Mouse (Mus musculus): Measurements from ENCODE around the gene Sipa1l1. TPM values are rescaled to one million over a fixed set of nuclear protein-coding genes. Genes with fewer than 3 reads are reported as not detected.

Gene Sipa1l1
- total RNA-seq, 2 experiments from 2014 or later: 8.7 to 10.3 TPM

DNA sequence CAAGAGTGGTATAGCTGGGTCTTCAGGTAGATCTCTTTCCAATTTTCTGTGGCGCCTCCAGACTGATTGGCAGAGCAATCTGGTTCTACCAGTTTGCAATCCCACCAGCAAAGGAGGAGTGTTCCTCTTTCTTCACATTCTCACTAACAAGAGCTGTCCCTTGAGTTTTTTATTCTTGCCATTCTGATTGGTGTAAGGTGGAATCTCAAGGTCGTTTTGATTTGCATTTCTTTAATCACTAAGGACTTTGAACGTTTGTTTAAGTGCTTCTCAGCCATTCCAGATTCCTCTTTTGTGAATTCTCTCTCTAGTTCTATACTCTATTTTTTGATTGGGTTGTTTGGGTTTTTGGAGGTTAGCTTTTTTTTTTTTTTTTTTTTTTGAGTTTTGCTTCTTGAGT lies 151.1 kb downstream of the Sipa1l1 start:
- intact Hi-C loops (cut with DNase I): no loop called here
- DNase-seq (ENCODE audit: low spot score): no peak

DNA sequence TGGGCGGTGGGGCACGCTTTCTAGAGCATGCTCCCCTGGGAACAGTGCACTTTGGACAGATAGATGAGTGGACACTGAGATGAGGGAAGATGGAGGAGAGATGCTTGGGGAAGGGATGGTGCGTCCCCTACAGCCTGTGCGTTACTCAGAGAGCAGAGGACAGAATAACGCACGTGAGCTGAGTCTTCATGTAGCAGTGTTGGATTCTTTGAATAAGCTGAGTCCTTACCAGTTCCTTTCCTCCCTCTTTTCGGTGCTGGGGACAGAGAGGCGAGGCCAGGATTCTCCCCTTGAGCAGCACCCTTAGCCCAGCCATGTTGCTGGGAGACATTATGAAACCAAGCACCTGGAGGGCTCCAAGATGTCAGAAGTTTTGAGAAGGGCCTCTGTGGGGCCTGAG lies 152.3 kb downstream of the Sipa1l1 start:
- DNase-seq (ENCODE audit: low spot score): no peak
- intact Hi-C loops (cut with DNase I): no loop called here

DNA sequence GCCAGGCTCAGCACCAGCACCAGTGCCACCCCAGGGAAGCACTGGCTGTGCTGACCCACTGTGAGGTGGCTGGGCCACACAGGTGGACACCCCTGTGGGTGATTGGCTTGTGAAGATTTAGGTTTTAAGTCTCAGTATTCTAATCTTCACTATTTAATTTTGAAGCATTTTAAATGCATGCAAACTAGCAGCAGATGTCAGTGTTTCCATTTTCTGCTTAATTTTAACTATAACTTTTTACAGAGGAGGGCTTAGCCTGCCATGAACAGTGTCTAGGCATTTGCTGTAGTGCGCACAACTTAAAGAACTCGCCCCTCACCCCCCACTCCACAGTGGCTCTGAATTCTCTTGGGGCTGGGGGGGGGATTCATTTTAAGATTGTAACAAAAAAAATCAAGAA lies 152.7 kb downstream of the Sipa1l1 start:
- no peak for DNase-seq (ENCODE audit: low spot score)
- intact Hi-C loops (cut with DNase I): no loop called here

DNA sequence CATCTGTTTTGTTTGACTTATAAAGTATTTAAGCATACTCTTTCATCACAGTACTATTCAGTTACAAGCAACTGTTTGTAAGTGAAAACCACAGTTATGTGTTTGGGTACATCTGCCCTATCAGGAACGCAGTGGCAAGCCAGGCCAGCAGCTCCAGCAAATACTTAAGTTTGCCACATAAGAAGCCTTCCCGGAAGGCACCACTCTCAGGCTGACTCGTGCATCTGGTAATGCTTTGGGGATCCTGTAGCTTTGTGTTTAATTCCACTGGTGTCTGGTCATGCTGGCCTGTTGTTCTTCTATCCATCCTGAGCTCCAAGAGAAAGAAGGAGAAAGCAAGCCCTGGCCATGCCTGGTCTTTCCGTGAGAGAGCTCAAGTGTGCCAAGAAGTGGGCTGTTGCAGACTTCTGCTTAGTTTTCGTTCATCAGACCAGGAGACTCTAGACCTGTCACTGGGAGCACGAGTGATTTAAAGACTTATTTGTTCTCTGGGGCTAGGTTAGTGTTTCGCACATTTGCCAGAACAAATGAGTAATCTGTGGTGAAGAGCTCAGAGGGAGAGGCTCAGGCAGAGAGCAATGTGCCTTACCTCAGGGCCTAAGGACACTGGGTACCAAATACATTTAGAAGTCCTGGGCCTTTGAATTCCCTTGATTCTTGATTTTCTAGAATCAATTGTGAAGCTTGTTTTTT lies 153.8 kb downstream of the Sipa1l1 start:
- intact Hi-C loops (cut with DNase I): no loop called here

DNA sequence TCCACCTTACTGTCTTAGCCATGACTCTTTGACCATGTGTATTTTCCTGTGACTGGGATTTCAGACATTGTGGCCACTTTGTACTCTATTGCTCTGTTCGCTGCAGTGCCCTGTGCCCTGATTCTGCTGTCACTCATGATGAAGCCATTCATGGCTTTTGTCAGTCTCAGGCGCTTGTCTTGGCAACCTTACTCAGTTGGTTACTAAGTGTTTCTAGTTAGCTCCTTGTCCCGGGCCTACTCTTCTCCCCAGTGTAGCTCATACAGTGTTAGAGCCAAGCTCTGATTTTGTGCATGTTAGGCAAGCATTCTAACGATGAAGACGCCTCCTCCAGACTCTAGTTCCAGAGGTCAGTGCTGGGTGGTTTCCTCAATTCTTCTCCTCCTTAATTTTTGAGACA lies 155.5 kb downstream of the Sipa1l1 start:
- intact Hi-C loops (cut with DNase I): no loop called here
- no peak for DNase-seq (ENCODE audit: low spot score)

More for the DNA sequence above, 153.8 kb downstream of the Sipa1l1 start:
- no peak for DNase-seq (ENCODE audit: low spot score)

DNA sequence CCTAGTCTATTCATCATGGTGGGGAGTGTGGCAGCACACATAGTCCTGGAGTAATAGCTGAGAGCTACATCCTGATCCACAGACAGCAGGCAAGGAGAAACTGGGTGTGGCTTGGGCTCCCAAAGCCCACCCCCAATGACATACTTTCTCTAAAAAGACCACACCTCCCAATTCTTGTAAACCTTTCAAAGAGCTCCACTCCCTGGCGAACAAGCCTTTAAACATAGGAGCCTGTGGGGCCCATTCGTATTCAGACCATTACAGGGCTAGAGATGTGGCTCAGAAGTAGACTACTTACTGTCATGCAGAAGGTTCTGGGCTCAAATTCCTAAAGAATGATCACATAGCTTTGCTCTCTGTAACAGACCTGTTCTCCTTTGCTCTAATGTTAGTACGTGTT lies 156.4 kb downstream of the Sipa1l1 start:
- no peak for DNase-seq (ENCODE audit: low spot score)
- intact Hi-C loops (cut with DNase I): no loop called here

DNA sequence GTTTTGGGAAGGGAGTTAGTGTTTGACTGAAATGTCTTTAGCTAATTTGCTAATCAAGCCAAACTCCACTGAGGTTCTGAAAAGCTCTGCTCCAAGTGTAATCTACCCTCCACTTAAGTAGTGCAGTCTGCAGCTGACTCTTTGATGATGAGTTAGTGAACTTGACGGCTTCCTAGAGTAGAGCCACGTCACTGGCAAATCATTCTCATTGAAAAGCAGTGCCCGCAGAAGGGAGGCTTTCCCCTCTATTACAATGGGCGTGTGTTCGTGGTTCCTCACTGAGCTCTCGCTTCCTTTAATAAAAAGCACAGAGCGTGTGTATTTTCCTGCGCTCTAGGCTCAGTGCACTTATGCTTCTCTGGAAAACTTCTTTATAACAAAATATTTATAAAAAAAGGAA lies 157.3 kb downstream of the Sipa1l1 start:
- DNase-seq (ENCODE audit: low spot score): no peak
- intact Hi-C loops (cut with DNase I): no loop called here

DNA sequence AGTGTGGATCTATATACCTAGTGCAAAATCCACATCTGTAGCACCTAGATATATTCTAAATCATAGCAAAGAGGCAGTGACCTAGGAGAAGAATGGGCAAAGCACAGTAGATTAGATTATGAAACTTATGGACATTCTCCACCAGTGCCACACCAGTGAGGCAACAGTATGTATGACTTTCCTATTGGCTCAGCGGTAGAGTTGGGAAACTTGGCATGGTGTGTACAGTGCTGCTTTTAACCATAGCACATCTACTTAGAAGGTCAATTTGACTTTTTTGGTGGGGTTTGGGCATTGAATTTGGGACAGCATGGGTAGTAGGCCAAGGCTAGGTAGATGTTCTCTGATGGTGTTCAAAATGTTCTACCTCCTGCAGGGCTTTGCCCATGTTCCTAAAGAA lies 159.0 kb downstream of the Sipa1l1 start:
- intact Hi-C loops (cut with DNase I): no loop called here
- no peak for DNase-seq (ENCODE audit: low spot score)

DNA sequence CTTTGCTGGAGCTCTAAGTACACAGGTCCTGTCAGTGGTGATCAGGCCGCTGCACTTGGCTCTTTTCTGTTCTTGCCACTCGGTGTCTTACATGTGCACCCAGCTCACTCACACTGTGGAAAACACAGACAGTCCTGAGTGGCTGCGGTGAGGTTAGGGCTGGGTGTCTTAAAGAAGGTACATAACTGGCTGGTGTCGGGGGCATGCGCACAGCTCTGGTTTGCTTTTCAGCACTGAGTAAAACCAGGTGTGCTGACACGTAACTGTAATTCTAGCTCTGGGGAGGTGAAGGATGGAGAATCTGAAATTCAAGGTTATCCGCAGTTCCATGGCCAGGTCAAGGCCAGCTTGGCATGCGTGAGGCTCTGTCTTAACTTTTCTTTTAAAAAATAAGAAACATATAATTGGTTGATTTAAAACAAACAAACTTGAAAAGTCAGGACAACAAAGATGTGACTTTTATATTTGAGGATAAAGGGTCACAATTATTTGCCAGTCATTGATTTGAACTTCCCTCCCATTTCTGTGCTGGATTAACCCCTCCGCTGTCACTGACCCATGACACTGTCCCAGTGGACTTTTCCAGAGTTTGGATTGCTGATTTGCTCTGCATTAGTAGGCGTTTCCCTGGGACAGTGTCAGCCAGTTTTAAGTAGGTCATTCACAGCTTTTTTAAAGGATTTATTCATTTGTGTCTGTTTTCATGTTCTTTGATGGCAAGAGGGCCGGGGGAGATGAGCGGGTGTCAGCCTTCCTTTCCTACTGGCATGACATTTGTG lies 163.9 kb downstream of the Sipa1l1 start:
- intact Hi-C loops (cut with DNase I): no loop called here
- no peak for DNase-seq (ENCODE audit: low spot score)

DNA sequence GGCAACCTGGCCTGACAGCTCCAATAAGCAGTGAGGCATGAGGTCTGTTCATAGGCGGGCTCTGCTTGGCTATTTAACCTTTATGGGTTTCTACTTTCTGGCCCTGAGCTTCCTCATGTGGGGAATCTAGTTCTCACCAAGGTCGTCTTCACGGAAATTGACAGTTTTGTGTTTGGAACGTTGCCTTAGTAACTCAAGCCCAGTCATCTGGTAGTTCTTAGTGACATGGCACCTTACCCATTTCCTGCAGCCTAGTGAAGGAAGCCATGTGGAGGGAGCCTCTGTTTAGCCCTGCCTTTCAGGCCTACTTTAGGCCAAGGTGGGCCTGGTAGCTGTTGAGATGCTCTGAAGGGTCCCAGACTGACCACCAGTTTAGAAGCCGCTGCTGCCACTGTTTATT lies 164.9 kb downstream of the Sipa1l1 start:
- intact Hi-C loops (cut with DNase I): no loop called here
- no peak for DNase-seq (ENCODE audit: low spot score)

DNA sequence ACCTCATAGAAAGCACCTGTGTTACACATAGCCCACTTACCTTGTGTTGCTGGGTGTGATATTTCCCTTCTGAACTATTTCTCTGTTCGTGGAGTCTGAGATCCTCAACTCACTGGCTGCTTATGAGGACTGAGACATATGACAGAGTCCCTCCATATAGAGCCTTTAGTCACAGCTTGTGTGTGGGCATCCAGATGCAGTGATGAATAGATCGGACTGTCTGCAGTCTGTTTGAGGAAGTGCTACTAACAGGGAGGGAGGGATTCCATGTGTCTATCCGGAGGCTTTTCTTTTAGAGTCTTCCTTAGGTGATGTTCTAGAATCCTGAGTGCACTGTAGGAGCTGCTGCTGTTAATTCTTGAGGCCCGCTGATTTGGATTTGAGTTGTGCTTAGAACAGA lies 165.4 kb downstream of the Sipa1l1 start:
- intact Hi-C loops (cut with DNase I): no loop called here
- DNase-seq (ENCODE audit: low spot score): no peak

DNA sequence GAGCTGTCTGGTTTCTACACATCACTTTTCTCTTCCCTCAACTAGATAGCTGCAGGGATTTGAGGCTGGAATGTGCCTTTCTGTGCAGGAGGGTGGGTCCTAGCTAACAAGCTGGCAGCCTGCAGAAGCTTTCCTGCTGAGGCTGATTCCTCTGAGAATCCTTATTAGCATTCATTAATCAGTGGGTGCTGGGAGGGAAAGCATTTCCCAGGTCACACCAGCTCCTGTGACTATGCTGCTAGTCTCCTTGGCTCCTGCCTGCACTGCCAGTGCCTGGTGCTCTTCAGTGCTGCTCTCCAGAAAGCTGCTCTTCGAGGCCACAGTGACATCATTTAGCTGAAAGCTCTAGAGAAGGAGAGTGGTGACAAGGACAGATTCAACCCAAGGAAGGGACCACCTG lies 166.0 kb downstream of the Sipa1l1 start:
- DNase-seq (ENCODE audit: low spot score): no peak
- intact Hi-C loops (cut with DNase I): no loop called here

DNA sequence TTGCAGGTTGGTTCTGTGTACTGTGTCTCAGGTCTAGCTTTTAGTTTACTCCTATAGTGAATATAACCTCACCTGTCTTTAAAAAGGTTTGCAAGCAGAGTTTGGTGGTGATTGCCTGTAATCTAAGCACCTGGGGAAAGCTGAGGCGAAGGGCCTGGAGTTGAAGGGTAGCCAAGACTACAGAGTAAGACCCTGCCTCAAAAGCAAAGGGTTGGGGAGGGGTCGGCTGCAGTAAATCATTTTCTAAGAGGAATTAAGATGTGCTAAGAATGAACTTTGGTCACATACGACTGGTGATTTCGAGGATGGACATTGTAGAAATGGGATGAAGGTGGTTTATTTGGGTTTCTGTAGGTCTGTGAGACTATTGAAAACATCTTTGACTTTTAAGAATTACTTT lies 169.4 kb downstream of the Sipa1l1 start:
- intact Hi-C loops (cut with DNase I): no loop called here

DNA sequence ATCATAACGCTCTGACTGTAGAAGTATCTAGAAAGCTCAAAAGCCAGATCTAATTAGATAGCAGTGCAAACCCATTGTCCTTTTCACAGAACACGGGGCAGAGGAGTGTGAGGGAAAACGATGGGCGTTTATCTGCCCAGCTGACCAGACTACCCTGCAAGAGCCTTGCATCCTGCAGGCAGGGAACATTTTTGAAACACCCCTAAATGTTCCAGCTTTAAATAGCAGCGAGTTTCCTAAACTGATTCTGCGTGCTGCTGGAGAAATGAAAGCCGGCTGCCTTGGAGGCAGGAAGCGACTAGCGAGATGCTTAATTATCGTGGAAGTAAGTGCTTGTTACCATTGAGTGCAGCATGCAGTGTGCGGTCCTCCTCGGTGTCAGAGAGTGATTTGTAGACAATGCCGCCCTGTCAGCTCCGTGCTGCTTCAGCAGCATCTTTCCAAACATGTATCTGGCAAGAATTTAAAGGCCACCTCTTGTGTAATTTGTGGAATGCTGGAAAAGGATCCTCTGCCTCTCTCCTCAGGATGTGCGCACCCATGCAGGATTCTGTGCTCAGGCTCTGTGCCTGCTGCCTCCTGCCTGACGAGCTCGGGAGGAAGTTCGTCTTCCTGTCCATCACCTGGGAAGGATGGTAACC lies 170.2 kb downstream of the Sipa1l1 start:
- intact Hi-C loops (cut with DNase I): no loop called here
- no peak for DNase-seq (ENCODE audit: low spot score)

More for the DNA sequence above, 169.4 kb downstream of the Sipa1l1 start:
- DNase-seq (ENCODE audit: low spot score): no peak

DNA sequence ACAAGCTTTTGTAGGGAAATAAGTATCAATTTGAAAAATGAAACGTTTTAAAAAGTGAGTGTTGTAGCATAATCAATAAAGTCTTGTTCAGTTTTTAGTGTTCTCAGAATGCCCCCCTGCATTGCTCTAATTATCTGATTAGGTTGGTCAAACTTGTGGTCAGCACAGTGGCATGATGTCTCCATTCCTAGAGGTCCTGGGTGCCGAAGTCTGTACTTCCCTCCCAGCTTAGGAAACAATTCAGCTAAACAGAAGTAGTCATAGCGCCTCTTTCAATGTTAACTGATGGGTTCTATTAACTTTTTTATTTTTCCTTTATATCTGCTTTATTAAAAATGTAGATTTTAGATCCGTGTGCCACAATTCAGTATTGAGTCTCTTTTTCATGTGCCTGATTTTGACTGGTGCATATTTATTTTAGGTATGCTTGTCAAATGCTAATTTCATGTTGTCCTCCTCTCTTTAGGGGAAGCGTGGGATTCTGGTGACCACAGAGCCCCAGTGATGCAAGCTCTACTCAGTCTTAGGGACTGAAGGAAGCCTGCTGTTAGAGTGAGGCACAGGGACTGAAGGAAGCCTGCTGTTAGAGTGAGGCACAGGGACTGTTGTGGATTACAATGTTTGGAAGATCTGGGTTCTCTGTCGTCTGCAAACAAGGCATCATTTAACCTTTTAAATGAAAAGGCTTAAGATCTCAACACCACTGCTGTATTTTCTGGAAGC lies 171.2 kb downstream of the Sipa1l1 start:
- intact Hi-C loops (cut with DNase I): no loop called here
- DNase-seq (ENCODE audit: low spot score): no peak

DNA sequence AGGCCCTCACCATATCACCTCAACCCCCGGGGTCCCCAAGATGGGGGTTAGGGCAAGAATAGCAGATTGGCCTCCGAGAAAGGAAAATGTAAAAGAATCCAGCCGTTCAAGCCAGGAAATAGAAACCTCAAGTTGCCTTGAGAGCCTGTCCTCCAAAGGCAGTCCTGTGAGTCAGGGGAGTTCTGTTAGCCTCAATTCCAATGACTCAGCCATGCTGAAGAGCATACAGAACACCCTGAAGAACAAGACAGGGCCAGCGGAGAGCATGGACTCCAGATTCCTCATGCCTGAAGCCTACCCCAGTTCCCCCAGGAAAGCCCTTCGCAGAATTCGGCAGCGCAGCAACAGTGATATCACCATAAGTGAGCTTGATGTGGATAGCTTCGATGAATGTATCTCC lies 172.1 kb downstream of the Sipa1l1 start:
- intact Hi-C loops (cut with DNase I): no loop called here
- DNase-seq (ENCODE audit: low spot score): no peak

DNA sequence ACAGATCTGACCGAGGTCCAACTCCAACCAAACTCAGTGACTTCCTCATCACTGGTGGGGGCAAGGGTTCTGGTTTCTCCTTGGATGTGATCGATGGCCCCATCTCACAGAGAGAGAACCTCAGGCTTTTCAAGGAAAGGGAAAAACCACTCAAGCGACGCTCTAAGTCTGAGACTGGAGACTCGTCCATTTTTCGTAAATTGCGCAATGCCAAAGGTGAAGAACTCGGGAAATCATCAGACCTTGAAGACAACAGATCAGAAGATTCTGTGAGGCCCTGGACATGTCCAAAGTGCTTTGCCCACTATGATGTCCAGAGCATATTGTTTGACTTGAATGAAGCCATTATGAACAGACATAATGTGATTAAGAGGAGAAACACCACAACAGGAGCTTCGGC lies 172.6 kb downstream of the Sipa1l1 start:
- DNase-seq (ENCODE audit: low spot score): no peak
- intact Hi-C loops (cut with DNase I): no loop called here

DNA sequence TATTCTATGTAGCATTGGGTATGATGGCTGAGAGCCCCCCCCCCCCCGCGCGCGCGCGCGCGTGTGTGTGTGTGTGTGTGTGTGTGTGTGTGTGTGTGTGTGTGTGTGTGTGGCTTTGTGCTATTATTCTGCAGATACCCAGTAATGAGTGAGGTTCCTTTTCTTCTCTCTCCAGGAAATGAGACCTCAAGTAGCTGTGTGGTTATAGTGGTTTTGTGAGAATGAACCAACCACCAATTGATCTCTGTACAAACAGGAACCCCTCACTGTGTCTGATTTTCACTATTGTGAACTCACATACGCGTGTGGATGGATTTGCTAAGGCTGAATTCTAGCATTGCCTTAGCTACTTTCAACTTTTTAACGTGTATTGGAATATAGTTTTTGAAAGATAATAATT lies 181.0 kb downstream of the Sipa1l1 start:
- no peak for DNase-seq (ENCODE audit: low spot score)
- intact Hi-C loops (cut with DNase I): no loop called here

DNA sequence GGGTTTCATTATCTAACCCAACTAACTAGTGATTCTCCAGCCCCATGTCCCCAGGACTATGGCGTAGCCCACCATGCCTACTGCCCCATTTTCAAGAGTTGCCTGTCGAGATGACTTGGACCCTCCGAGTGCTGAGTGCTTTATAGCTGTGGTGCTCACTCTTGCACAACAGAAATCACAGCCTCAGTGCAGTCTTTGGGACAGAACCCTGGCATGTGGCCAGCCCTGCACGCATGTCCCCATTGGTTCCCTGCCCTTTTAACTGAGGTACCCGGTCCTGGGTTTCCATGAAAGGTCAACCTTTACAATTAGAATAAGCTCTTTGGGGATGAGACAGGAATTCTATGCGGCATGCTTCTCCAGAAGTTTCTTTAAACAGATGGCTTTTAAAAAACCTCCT lies 181.8 kb downstream of the Sipa1l1 start:
- intact Hi-C loops (cut with DNase I): no loop called here
- no peak for DNase-seq (ENCODE audit: low spot score)

DNA sequence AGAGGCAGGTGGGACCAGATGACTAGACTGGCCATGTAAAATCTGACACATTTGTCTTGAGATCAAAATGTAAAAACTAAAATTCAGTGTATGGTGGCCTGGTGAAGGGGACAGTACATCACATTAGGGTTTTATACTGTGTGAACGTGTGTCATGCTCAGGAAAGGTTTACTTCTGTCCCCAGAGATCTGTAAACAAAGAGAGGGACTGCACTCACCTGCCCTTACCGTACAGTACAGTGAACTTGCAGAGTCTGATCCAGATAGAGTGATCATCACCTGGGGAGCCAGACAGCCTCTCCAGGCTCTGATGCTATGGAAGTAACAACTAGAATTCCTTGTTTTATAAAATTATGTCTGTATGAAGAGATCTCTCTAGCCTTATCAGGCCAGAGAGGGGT lies 184.5 kb downstream of the Sipa1l1 start:
- DNase-seq (ENCODE audit: low spot score): no peak
- intact Hi-C loops (cut with DNase I): no loop called here
